Mouse (Mus musculus): ENCODE measurements around the gene Apoa1.

GRCm38 (mm10) chr9:46181297-46181696 is 47.1 kb upstream of the Apoa1 start:
- TF ChIP-seq CTCF (IDR thresholded peaks at IDR 0.05; ENCODE audit: borderline replicate concordance, insufficient read depth, low read depth, low read length) (no peak), POLR2A (IDR thresholded peaks at IDR 0.05; ENCODE audit: borderline replicate concordance, insufficient read depth, low read length) (no peak)

Measured in cerebellum, adult 2 months (tissue).